Mouse (Mus musculus) bone marrow macrophage, adult 2 months (primary cell): ENCODE measurements around the gene D1Ertd622e.

ENCODE experiments used
- CTCF ChIP-seq: IDR thresholded peaks from 2 replicates; pipeline ENCODE4 v1.5.1; 2012; ENCODE audit warnings: low read depth, mild to moderate bottlenecking, low read length, moderate library complexity
- POLR2A ChIP-seq: IDR thresholded peaks from 2 replicates; pipeline ENCODE4 v1.6.1; 2012; ENCODE audit warnings: mild to moderate bottlenecking, low read depth, low read length, borderline replicate concordance

DNA sequence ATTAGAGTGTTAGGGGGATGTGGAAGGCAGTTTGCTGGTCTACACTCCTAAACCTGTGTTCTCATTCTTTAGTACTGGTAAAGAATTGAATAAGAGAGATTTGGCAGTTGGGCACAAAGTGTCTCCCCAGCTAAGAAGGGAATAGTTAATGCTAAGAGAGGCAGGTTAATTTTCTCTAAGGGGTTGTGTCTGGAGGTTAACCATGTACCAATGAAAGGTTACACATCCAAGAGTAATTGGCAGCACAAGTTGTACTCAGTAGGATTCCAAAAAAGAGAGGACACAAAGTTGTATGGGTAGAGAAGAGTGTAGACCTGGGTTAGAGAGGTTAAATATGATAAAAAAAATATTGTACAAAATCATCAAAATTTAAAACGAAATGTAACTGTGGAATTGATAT is 58.5 kb downstream of the D1Ertd622e start:
- TF ChIP-seq POLR2A (no peak), CTCF (no peak)
